Mouse (Mus musculus): ENCODE data around the gene Cdkn2aipnl. TPM values are rescaled to one million over a fixed set of nuclear protein-coding genes. Genes with fewer than 3 reads are reported as not detected.

Cdkn2aipnl gene
- total RNA-seq (2015; ENCODE audit: low replicate concordance) (18.4 and 25.9 TPM in 2 replicates), total RNA-seq (2017; ENCODE audit: low replicate concordance) (13.8 and 16.7 TPM in 2 replicates)

DNA sequence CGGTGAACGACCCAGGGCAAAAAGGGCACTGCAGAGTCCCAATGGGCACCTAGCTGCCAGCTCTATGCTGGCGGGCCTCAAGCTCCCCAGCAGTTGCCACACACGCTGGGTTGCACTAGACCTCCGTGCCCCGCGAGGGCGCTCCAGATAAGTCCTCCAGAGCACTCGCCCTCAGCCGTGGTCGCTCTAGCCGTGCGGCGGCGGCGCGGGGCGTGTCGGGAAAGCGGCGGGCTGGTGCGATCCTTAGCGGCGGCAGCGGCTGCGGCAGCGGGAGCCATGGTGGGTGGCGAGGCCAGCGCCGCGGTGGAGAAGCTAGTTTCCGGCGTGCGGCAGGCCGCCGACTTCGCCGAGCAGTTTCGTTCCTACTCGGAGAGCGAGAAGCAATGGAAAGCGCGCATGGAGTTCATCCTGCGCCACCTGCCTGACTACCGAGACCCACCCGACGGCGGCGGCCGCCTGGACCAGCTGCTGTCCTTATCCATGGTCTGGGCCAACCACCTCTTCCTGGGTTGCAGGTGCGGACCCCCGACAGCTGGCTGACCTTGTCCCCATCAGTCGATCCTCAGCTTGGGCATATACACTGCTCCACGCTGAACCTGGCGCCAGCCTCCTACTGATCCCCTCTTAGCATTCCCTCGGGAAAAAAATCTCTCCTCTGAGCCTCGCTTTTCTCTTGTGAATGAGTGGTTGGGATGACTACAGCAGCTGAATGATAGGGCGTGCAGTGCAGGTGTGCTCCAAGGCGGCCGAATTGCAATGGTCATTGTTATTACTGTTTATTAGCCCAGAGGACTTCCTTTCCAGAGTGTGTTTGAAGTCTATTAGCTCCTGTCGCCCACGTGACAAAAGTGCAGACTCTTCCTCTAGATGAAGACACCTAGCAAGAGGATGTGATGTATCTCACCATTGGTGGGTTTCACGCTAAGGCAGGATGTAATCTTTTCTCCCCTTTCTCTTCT lies at the start of gene Cdkn2aipnl:
TSS of gene Cdkn2aipnl (plus strand) at position 219 of the 959 bp plus-strand sequence.
- ATAC-seq (replicated peaks; ENCODE audit: low FRiP score, poor library complexity, severe bottlenecking): peak; percentile 99

DNA sequence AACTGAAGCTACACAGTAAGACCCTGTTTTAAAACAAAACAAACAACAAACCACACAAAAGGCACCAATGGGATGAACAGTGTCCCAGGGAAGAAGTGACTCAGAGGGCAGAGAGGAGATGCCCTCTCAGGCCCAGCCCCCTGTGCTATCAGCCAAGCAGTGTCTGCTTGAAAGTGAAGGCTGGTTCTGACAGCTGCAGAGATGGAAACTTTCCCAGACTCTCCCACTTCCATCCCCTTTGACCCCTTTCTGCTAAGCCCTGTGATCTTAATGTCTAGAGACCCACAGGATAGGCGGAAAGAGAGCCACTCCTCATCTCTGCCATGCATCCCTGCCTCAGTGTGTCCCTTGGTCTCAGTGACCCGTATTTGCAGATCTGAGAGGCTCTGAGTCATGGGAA lies 49.5 kb upstream of the Cdkn2aipnl start:
- ATAC-seq (replicated peaks; ENCODE audit: low FRiP score, poor library complexity, severe bottlenecking): no peak

DNA sequence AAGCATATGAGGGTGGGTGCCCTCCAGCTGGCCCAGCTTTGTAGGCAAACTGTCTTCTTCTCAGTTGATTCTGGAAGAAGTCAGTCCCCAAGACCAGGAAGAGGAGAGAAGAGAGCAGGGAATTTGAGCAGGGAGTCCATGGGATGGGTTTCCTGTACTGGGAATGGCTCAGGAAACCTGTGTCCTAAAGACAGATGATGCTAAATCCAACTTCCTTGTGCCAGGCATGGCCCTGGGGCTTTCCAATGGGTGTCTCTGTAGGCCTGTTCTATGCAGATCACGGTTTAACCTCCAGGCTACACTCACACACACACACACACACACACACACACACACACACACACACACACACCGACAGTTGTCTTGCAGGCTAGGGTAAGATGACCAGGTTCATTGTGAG lies 48.9 kb upstream of the Cdkn2aipnl start:
- ATAC-seq (replicated peaks; ENCODE audit: low FRiP score, poor library complexity, severe bottlenecking): no peak

DNA sequence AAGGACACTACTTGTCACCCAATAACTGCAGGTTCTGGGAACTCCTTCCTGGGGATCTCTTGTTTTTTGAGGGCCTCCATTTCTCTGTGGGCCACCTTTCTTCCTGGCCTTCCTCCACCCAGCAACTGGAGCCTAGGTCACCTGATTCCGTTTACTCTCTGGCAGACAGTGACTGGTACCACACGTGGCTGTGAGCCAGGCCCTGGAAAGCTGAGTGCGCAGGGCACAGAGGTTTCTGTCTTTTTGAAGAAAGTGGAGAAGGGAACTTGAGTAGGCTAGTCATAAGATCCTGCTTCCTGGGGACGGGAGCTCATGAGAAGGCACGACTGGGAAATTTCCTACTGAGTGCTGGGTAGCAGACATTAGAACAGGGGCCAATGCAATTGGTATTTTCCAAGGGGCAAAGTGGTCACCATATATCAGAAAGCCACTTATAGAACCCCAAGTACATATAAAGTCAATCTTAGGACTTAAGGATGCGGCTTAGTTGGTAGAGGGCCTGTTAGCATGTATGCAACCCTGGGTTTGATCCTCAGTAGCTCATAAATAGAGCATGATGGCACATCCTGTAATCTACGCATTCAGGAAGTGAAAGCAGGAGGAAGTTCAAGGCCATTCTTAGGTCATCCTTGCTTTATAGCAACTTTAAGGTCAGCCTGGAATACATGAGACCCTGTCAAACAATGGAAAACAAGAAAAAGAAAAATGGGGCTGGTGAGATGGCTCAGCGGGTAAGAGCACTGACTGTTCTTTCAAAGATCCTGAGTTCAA lies 45.9 kb upstream of the Cdkn2aipnl start:
- ATAC-seq (replicated peaks; ENCODE audit: low FRiP score, poor library complexity, severe bottlenecking): no peak

DNA sequence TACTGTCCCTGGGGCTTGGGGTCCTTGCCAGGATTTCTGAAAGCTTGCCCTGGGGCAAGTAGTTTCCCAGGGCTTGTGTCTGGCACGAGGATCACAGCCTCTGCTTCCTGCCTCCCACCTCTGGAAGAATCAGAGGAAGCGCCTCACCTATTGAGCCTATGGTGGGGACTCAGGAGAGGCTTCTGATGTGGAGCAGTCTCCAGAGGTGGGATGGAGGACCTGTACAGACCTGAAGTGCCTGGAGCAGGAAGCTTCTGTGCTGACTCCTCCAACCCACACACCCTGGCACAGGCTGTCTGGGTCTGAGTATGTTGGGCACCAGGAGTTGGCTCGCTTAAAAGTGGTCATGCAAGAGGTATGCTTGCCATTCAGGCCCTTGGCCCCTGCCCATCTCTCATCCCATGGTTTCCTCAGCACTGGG lies 45.0 kb upstream of the Cdkn2aipnl start:
- no peak for ATAC-seq (replicated peaks; ENCODE audit: low FRiP score, poor library complexity, severe bottlenecking)

DNA sequence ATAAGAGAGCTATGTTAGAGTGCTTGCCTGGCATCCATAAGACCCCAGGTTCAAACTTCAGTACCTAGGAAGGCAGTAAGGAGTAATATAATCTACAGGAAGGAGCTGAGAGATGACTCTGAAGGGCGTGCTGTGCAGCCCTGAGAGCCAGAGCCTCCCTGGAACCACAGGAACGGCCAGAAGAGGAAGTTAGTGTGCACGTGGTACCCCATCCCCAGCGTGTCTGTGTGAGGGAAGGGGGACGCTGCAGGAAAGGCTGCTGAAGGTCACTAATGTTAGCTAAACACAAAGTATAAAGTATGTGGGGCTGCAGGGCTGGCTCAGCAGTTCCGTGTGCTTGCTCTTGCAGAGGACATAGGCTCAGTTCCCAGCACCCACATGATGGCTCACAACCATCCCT lies 41.9 kb upstream of the Cdkn2aipnl start:
- ATAC-seq (replicated peaks; ENCODE audit: low FRiP score, poor library complexity, severe bottlenecking): no peak

DNA sequence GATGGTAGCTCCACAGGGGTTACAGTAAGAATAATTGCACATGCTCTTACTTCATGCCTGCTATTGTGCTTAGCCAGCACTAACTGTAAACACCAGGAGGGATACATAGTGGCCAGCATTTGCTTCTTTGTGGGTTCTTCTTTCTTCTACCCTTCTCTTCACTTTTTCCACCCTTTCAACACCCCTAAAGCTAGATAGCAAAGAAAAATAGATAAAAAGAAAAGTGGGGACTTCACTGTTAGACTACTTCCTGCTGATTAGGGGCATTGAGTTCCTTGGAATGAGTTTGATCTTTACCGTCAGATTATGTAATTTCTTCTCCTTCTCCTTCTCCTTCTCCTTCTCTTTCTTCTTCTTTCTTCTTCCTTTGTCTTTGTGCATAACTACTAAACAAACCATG lies 41.1 kb upstream of the Cdkn2aipnl start:
- ATAC-seq (replicated peaks; ENCODE audit: low FRiP score, poor library complexity, severe bottlenecking): no peak

DNA sequence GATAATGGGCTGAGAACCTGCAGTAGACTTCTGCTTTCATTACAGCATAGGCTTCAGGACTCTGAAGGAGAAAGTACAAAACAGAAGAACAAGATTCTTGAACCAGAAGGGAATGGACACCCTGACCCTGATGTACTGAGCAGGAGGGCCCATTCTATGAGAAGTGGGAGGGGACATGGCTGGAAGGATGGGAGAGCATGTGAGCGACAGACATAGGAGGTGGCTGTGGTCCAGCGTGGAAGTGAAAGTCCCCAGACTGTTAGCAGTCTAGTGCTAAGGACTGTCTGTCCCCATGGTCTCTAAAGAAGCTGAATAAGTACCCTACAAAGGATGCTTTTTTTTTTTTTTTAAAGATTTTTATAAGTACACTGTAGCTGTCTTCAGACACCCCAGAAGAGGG lies 40.4 kb upstream of the Cdkn2aipnl start:
- no peak for ATAC-seq (replicated peaks; ENCODE audit: low FRiP score, poor library complexity, severe bottlenecking)

DNA sequence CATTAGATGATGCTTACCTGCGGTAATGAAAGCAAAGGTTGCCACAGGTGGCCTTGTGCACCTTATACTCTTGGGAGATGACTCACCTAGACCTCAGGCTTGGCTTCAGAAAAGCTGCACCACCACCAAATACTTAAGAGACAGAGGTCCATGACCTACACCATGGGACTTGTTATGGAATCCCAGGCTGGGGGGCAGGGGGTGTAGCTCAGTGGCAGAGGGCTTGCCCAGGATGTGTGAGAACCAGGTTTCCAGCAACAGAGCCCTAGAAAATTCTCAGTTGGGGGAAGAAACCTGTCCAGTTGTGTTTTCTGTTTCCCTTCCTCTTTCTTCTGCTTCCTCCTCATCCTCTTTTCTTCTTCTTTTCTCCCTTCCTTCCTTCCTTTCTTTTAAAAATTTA lies 36.3 kb upstream of the Cdkn2aipnl start:
- ATAC-seq (replicated peaks; ENCODE audit: low FRiP score, poor library complexity, severe bottlenecking): no peak

DNA sequence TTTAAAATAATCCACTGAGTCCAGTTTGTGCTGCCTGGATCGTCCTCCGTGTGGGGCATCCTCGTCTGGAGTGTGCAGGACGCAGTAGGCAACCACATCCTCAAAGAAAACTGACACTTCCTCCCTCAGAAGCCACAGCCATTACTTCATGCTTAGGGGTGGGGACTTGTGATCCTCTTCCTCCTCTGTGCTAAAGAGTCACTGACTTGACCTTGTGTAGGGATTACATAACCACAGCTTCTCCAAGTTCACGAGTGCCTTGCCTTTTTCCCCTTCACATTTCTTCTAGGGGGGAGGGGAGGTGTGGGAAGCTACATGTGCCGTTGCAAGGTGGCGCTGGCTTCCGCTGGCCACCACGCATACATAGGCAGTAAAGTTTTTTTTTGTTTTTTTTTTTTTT lies 35.7 kb upstream of the Cdkn2aipnl start:
- no peak for ATAC-seq (replicated peaks; ENCODE audit: low FRiP score, poor library complexity, severe bottlenecking)

DNA sequence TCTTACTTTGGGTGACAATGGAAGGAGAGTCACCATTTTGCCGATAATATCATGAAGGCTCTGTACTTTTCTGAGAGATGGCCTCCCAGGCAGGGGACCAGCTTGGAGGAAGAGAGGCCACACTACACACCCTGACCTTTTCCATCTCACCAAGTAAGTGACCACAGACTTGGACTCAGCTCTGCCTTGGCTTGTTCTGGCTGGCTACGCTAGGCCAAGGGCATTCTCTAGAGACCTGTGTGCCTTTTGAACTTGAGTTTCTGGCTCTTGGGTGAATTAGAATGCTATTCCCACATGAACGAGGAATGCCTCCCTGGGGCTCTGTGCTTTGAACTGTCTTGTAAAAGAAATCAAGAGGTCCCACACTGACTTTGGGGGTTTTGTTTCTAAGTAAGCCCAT lies 33.2 kb upstream of the Cdkn2aipnl start:
- ATAC-seq (replicated peaks; ENCODE audit: low FRiP score, poor library complexity, severe bottlenecking): no peak

DNA sequence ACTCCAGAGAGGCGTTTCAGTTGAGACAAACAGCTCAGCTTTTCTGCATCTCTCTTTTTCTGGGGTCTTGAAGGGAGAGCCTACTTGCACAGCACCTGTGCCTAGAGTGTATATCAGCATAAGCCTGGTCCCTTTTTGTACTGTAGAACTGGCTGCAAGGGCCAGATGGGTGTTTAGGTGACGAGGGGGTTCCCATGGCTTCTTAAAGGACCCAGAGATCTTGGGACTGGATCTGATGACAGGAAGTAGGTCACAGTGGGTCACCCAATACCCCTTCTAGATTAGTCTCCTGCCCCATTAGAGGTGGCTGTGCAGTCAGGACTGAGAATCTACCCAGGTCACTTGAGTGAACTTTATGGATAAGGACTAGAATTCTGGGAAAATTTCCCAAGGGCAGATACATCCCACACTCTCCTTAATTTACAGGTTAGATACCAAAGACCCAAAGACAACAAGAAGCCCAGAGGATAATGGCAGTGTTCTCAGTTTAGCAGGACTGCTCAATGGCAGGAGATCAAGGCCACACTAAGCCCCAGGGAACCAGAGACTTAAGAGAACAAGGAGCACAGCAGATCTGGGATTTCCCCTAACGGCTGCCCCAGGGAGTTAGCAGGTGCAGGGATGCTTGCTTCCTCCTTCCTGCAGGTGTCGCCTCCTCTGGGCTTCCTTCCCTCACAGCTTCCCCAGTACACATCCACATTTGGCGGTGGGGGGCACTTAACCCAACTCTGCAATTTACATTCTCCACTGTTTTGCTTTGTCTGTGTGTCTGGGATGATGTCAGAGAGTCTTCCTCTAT lies 31.6 kb upstream of the Cdkn2aipnl start:
- ATAC-seq (replicated peaks; ENCODE audit: low FRiP score, poor library complexity, severe bottlenecking): no peak

DNA sequence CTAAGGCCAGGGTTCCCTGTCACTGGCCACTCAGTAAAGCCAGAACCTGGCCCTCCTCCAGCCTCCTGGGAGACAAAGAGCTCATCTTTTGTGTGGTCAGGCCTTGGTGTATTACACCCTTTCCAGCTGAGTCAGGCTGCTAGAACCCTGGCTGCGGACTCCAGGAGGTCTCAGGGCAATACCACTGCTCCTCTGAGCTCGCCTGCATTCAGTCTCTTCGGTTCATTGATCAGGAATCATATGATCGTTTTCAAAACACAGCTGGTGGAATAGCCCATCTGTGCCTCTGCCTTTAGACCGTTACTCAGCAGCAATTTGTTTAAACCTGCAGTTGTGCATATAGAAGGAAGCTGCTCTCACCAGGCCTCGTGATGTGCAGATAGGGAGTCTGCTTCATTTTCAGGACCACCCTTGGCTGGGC lies 30.1 kb upstream of the Cdkn2aipnl start:
- no peak for ATAC-seq (replicated peaks; ENCODE audit: low FRiP score, poor library complexity, severe bottlenecking)

DNA sequence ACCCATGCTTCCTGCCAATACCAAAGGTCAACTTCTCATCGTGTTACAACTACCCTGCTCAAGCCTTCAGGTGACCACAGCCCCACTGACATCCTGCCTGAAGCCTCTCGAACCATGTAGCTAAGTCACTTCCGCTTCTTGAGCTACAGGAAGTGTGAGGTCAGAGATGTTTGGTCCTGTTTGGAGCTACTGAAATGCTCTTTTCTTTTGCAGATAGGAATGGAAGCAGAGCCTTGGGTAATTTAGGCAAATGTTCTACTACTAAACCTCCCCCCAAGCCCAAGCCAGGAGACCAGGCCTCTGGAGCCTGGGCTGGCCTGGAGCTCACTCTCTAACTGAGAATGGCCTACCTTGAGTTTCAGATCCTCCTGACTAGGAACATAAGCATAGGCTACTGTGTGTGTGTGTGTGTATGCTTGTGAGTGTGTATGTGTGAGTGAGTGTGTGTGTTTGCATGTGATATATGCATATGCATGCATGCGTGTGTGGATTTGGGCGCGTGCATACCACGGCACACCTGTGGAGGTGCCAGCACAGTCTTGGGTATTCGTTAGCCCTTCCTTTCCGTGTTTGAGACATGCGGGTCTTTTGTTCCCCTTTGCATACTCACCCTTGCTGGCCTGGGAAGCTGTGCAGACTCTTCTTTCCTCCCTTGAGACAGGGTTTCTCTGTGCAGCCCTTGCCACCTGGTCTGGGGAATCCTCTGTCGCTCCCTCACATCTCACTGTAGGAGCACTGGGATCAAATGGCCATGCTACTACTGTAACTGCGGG lies 28.5 kb upstream of the Cdkn2aipnl start:
- no peak for ATAC-seq (replicated peaks; ENCODE audit: low FRiP score, poor library complexity, severe bottlenecking)

DNA sequence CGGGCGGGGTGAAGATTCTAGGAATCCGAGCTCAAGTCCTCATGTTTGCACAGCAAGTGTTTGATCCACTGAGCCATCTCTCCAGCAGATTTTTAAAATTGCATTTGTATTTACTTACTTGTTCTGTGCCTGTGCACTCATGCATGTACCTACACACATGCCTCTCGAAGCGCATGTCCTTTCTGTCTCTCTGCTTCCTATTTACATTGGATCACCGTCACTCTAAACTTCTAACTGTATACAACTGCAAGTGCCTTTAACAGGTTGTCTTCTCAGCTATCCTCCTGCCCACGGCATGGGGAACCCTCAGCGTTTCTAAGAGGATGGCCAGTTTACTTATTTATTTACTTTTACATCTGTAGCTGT lies 27.9 kb upstream of the Cdkn2aipnl start:
- ATAC-seq (replicated peaks; ENCODE audit: low FRiP score, poor library complexity, severe bottlenecking): no peak

DNA sequence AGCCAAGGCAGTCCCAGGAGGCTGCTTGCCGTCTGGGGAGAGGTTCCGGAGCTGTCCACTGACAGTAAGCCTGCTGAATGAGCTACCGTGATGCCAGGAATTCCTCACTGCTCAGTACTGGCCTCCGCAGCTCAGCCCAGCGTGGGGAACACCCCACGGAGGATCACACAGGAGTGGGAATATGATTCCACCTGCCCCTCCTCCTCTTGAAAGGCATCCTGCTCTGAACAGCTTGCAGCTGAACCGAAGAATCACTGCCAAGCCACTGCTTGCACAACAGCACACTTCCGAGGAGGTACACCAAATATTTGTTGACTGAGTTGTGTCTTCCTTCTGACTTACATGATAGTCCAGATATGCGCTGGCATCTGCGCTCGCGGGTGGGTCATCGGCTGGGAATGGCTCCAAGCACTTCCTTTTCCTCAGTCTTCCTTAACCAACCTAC lies 26.9 kb upstream of the Cdkn2aipnl start:
- no peak for ATAC-seq (replicated peaks; ENCODE audit: low FRiP score, poor library complexity, severe bottlenecking)

DNA sequence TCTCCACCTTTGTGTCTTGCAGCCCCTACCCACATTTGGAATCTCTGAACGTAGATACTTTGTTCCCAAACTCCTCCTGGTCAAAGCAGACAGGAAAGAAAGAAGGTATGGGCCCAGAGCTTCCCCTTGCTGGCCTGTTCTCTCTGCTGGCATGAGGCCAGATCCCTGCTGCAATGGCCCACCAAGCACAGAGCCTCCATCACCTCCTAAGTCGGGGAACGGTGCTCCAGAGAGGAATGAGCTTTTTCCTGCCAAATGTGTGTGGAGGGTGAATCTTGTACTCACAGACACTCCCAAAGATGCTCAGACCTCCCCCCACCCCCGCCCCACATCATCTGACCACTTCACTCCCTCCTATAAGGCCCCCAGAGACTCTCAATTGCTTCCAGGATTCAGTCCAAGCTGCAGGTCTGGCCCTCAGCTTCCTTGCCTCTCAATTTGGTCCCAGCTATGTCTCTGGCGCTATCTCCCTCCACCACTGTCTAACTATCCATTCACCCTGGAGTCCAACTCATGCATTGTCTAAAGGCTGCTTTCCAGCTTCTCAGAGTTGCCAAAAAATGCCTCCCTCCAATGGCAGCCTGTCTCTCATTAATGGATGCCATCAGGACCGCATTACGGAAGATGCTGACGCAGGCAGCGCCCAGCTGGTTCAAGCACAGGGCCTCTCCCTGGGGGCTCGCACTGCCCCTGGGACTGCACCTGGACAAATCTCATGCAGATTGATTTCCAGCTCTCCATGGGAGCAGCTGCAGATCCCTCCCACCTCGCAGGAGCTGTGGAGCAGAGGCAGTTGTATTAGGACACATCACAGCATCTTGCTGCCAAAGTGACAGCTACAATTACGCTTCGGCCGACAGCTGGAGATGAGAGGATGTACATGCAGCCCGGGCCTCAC lies 24.6 kb upstream of the Cdkn2aipnl start:
- ATAC-seq (replicated peaks; ENCODE audit: low FRiP score, poor library complexity, severe bottlenecking): no peak

DNA sequence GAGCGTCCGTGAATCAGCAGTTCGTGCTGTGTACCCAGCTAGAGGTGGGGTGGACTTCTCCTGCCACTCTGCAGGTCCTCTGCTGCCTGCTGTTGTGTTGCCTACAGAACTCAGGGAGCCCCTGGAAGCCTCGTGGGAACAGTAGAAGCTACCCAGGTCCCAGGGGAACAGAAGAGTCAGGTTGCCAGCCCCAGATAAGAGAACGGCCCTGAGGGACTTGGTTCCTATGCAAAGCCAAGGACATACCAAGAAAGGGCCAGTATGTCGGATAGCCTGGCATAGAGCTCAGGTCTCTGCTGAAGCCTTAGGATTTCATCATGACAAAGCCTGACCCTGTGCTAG lies 24.0 kb upstream of the Cdkn2aipnl start:
- ATAC-seq (replicated peaks; ENCODE audit: low FRiP score, poor library complexity, severe bottlenecking): no peak

Data from erythroblast, adult 5-6 weeks (primary cell).